Mouse (Mus musculus) ES-Bruce4 (cell line): Measurements from ENCODE around the gene Ppp1r12a. TPM values are rescaled to one million over a fixed set of nuclear protein-coding genes. Genes with fewer than 3 reads are reported as not detected.

Experiments used
- H3K27ac ChIP-seq: 2 replicates; pipeline ENCODE4 v1.5.1; 2012; ENCODE audit warnings: low read length, inconsistent platforms; ENCODE audit not compliant: insufficient read depth
- H3K27me3 ChIP-seq: 2 replicates; pipeline ENCODE4 v1.6.1; 2012; ENCODE audit warnings: mild to moderate bottlenecking, low read length, inconsistent platforms; ENCODE audit not compliant: control insufficient read depth, poor library complexity, insufficient read depth, severe bottlenecking
- H3K36me3 ChIP-seq: 2 replicates; pipeline ENCODE4 v1.6.1; 2012; ENCODE audit warnings: inconsistent platforms, mild to moderate bottlenecking, low read length, moderate library complexity; ENCODE audit not compliant: control insufficient read depth, poor library complexity, insufficient read depth, severe bottlenecking
- H3K4me1 ChIP-seq: one replicate; pipeline ENCODE4 v1.8.1; 2011; ENCODE audit warnings: low read length; ENCODE audit not compliant: control insufficient read depth, insufficient read depth
- H3K4me3 ChIP-seq: 2 replicates; pipeline ENCODE4 v1.5.1; 2011; ENCODE audit warnings: low read depth, mild to moderate bottlenecking, low read length
- H3K9ac ChIP-seq: 2 replicates; pipeline ENCODE4 v1.6.1; 2012; ENCODE audit warnings: low read depth, mild to moderate bottlenecking, inconsistent platforms; ENCODE audit not compliant: poor library complexity, severe bottlenecking
- H3K9me3 ChIP-seq: replicated peaks from 2 replicates; pipeline ENCODE4 v1.6.1; 2012; ENCODE audit warnings: mild to moderate bottlenecking, low read length, inconsistent platforms; ENCODE audit not compliant: control insufficient read depth, poor library complexity, insufficient read depth, severe bottlenecking
- CTCF ChIP-seq: IDR thresholded peaks from one replicate; pipeline ENCODE4 v1.8.1; 2011; ENCODE audit warnings: low read depth, low read length
- EP300 ChIP-seq: IDR thresholded peaks from 2 replicates; pipeline ENCODE4 v1.6.1; 2011; ENCODE audit warnings: low read depth, low read length; ENCODE audit not compliant: insufficient read depth
- POLR2A ChIP-seq: IDR thresholded peaks from one replicate; pipeline ENCODE4 v1.8.1; 2011; ENCODE audit warnings: low read length; ENCODE audit not compliant: insufficient read depth
- polyA plus RNA-seq: library from polyadenylated mRNA; stranded (reverse); fragments of >200 nt; gene quantifications from 2 replicates; pipeline ENCODE4 v1.2.4, GENCODE M21; 2011; ENCODE audit warnings: low read depth; ENCODE audit not compliant: missing spikeins, insufficient read depth, insufficient read length

Gene Ppp1r12a
- polyA plus RNA-seq, 1 experiment, result 170 TPM

GRCm38 (mm10) chr10:108332571-108333541 is 170.9 kb downstream of the Ppp1r12a start:
- Histone ChIP-seq H3K9ac (peak overlapping the region; percentile 97), H3K36me3 (peaks cover 12% of the 10 kb centered on the region), H3K27ac (no peak overlapping the region), H3K4me3 (peak overlapping the region; percentile 86), H3K4me1 (no peaks in the 10 kb centered on the region), H3K27me3 (no peaks in the 10 kb centered on the region), H3K9me3 (no peaks in the 10 kb centered on the region)
- no peak for TF ChIP-seq CTCF
- TF ChIP-seq EP300, result no peak
- no peak for TF ChIP-seq POLR2A

- no peaks in the 10 kb centered on the region for H3K27me3 ChIP-seq
- TF ChIP-seq POLR2A (no peak), EP300 (no peak), CTCF (no peak)
- peak overlapping the region; percentile 86 for H3K4me3 ChIP-seq
- H3K9me3 ChIP-seq, result no peaks in the 10 kb centered on the region
- H3K4me1 ChIP-seq, result no peaks in the 10 kb centered on the region
- H3K9ac ChIP-seq, result peak overlapping the region; percentile 97
- peaks cover 16% of the 10 kb centered on the region for H3K36me3 ChIP-seq
- no peak overlapping the region for H3K27ac ChIP-seq
Measured at GRCm38 (mm10) chr10:108333642-108334041, 171.6 kb downstream of the Ppp1r12a start.

Other genes starting within 250 kb of the Ppp1r12a start
- gene Pawr, start 169.9 kb downstream of the Ppp1r12a start, polyA plus RNA-seq, result 157 and 164 TPM in 2 replicates